Mouse (Mus musculus) neural tube, embryonic 13.5 days (tissue): Measurements from ENCODE around the gene Txndc11. TPM values are rescaled to one million over a fixed set of nuclear protein-coding genes. Genes with fewer than 3 reads are reported as not detected.

Experiments
- ATAC-seq: fragments of 200-750 bp; cut with Nextera tagmentation; 2 replicates; pipeline ENCODE4 v1.8.0; 2017; ENCODE audit warnings: low read depth, mild to moderate bottlenecking, moderate TSS enrichment, moderate library complexity
- H3K27ac ChIP-seq: fragments of 300-500 bp; sonication (generic); replicated peaks from 2 replicates; pipeline ENCODE4 v1.5.1; 2015; ENCODE audit warnings: moderate library complexity, mild to moderate bottlenecking, inconsistent platforms
- H3K27me3 ChIP-seq: fragments of 300-500 bp; sonication (generic); 2 replicates; pipeline ENCODE4 v1.6.1; 2015; ENCODE audit warnings: mild to moderate bottlenecking, inconsistent platforms
- H3K36me3 ChIP-seq: fragments of 300-500 bp; sonication (generic); 2 replicates; pipeline ENCODE4 v1.6.1; 2015; ENCODE audit warnings: mild to moderate bottlenecking, inconsistent platforms
- H3K4me1 ChIP-seq: fragments of 300-500 bp; sonication (generic); replicated peaks from 2 replicates; pipeline ENCODE4 v1.6.1; 2015; ENCODE audit warnings: inconsistent platforms
- H3K4me2 ChIP-seq: fragments of 300-500 bp; sonication (generic); 2 replicates; pipeline ENCODE4 v1.6.1; 2015; ENCODE audit warnings: inconsistent platforms, mild to moderate bottlenecking, moderate library complexity
- H3K4me3 ChIP-seq: fragments of 300-500 bp; sonication (generic); 2 replicates; pipeline ENCODE4 v1.5.1; 2015; ENCODE audit warnings: mild to moderate bottlenecking, inconsistent platforms
- H3K9ac ChIP-seq: fragments of 300-500 bp; sonication (generic); 2 replicates; pipeline ENCODE4 v1.6.1; 2015; ENCODE audit warnings: moderate library complexity, mild to moderate bottlenecking, inconsistent platforms
- H3K9me3 ChIP-seq: fragments of 300-500 bp; sonication (generic); 2 replicates; pipeline ENCODE4 v1.6.1; 2016; ENCODE audit warnings: inconsistent platforms
- WGBS: fragments of 180-500 bp; shearing (Covaris S2); methylation state at CpG from one replicate; pipeline ENCODE4 v1.1.7; 2015; 5-methylcytosine and 5-hydroxymethylcytosine counted together
- polyA plus RNA-seq: library from polyadenylated mRNA; unstranded; fragments of >200 nt; fragmentation: Nextera tagmentation; extraction: Ambion mirVana; gene quantifications from 2 replicates; pipeline ENCODE4 v1.2.1, GENCODE M21; 2015

The Txndc11 gene
- polyA plus RNA-seq, 1 experiment from 2014 or later: 29.6 TPM

DNA sequence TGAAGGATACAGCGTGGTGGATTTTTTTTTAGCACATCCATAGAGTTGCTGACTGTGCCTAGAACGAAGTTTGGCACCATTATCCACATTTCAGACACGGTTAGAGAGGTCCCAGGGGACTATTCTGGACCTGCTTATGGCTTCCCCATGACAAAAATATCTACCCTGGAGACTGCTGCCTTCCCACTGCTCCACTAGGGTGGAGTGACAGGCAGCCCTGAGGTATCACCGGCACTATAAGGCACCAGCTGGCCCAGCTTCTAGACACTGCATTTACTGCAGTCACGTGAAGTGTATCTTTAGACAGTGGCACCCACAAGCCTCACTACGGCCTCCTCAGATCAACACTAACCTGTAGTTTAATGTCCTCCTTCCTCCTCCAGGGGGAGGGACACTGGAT, 79.6 kb downstream of the Txndc11 start:
- ATAC-seq: no peak
- Histone ChIP-seq H3K27ac (no peak overlapping the region), H3K9ac (no peak overlapping the region), H3K9me3 (no peaks in the 10 kb centered on the region), H3K4me2 (no peak overlapping the region), H3K4me1 (no peaks in the 10 kb centered on the region), H3K36me3 (no peaks in the 10 kb centered on the region), H3K4me3 (no peak overlapping the region), H3K27me3 (no peaks in the 10 kb centered on the region)
- 78% methylated on average over 6 of the region's 6 CpGs for WGBS

DNA sequence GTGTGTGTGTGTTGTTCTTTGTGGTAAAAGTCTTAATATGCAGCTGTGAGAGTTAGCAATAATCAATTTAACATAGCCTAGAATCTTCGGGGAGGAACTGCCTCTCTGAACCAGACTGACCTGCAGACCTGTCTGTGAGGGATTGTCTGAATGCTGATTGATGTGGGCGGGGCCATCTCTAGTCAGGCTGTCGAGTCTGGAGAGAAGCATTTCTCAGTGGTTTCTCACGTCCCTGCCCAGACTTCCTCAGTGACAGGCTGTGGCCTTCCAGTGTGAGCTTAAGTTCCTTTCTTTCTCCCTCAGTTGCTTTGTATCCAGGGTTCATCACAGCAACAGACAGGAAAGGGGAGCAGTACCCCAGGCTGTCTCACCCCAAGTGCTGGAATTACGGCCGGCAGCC, 80.0 kb downstream of the Txndc11 start:
- no peak for ATAC-seq
- H3K36me3 ChIP-seq: no peaks in the 10 kb centered on the region
- WGBS: 61% methylated on average over 6 of the region's 6 CpGs
- H3K4me1 ChIP-seq: no peaks in the 10 kb centered on the region
- H3K27me3 ChIP-seq: no peaks in the 10 kb centered on the region
- H3K27ac ChIP-seq: no peak overlapping the region
- no peak overlapping the region for H3K9ac ChIP-seq
- H3K9me3 ChIP-seq: no peaks in the 10 kb centered on the region
- H3K4me2 ChIP-seq: no peak overlapping the region
- no peak overlapping the region for H3K4me3 ChIP-seq

DNA sequence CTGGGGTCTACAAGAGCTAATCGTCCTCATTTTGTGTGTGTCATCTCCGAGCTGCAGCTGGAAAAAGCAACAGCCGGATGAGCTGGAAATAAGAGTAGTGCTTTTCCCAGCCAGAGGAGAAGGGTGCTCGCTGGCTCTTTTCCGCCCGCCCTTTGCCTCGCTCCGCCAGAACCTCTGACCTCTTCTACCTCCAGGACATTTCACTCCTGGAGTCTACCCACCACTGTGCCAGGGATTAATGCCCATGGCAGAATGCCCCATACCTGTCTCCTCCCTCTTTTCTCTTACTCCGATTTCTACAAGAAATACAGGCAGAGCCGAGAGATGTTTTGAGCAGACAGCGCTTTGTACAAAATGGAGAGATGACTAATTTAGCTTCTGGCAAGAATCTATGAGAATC, 83.3 kb downstream of the Txndc11 start:
- 92% methylated on average over 11 of the region's 11 CpGs for WGBS
- no peak overlapping the region for H3K4me2 ChIP-seq
- H3K27ac ChIP-seq: no peak overlapping the region
- no peaks in the 10 kb centered on the region for H3K4me1 ChIP-seq
- ATAC-seq: no peak
- no peaks in the 10 kb centered on the region for H3K27me3 ChIP-seq
- H3K4me3 ChIP-seq: no peak overlapping the region
- H3K9me3 ChIP-seq: no peaks in the 10 kb centered on the region
- H3K9ac ChIP-seq: no peak overlapping the region
- H3K36me3 ChIP-seq: no peaks in the 10 kb centered on the region

DNA sequence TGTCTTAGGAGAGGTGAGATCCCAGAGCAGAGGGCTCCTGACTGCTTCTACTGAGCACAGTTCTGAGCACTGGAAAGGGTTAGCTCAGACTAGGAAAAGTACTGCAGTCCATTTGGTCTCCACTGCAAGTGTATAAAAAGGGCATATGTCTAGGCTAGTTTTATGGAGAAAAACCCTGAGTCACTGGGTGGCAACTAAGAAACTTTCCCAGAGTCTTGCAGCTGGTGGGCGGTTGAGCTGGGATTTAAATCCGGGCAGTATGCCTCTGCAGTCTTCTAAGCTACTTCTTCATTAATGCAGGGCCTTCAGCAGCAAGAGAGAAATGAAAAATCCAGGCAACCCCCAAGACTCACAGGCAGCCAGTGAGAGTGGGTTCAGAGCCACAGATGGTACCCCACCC, 84.2 kb downstream of the Txndc11 start:
- no peak for ATAC-seq

DNA sequence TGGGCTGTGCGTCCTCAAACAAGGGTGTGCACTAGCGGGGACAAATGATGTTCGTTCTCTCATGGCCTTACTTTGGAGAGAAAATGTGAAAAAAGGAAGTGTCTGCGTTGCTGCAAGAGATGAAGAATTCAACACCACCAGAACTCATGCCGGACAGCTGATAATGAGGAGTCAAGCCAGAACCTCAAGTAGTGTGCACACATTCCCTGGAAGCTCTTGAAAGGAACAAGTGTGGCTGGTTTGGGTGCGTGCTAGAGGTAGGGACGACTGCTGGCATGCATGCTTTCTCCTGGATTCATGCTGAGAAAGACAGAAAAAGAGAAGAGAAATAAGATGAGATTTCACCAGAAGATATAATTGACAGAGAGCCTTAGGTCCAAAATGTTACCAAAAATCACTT, 87.3 kb downstream of the Txndc11 start:
- Histone ChIP-seq H3K9me3 (no peaks in the 10 kb centered on the region), H3K9ac (no peak overlapping the region), H3K4me1 (no peaks in the 10 kb centered on the region), H3K27me3 (no peaks in the 10 kb centered on the region), H3K4me2 (no peak overlapping the region), H3K4me3 (no peak overlapping the region), H3K36me3 (no peaks in the 10 kb centered on the region), H3K27ac (no peak overlapping the region)
- ATAC-seq: no peak
- 87% methylated on average over 7 of the region's 7 CpGs for WGBS

More for the DNA sequence above, 84.2 kb downstream of the Txndc11 start:
- H3K9me3 ChIP-seq: no peaks in the 10 kb centered on the region
- H3K9ac ChIP-seq: no peak overlapping the region
- WGBS: 93% methylated on average over 2 of the region's 2 CpGs
- no peak overlapping the region for H3K27ac ChIP-seq
- no peaks in the 10 kb centered on the region for H3K27me3 ChIP-seq
- no peak overlapping the region for H3K4me3 ChIP-seq
- no peaks in the 10 kb centered on the region for H3K36me3 ChIP-seq
- no peak overlapping the region for H3K4me2 ChIP-seq
- H3K4me1 ChIP-seq: no peaks in the 10 kb centered on the region

DNA sequence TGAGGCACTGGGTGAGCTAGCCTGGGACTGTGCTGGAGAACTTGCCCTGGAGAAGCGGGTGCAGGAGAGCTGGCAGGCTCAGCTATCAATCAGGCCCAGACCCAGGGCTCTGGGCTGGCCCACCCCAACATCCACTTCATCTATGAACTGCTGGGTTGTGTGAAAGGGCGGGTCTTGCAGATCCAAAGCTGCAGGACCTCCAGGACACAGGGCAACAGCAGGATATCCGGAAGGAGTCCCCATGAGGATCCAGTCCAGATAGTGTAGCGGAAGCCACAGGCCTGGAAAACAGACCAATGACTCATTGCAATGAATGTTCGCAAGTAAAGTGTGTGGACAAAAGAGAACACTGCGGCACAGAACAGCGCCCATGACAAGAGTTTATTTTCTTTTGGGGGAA, 88.0 kb downstream of the Txndc11 start:
- Histone ChIP-seq H3K4me1 (no peaks in the 10 kb centered on the region), H3K9ac (no peak overlapping the region), H3K4me3 (no peak overlapping the region), H3K27ac (no peak overlapping the region), H3K36me3 (no peaks in the 10 kb centered on the region), H3K27me3 (no peaks in the 10 kb centered on the region), H3K9me3 (no peaks in the 10 kb centered on the region), H3K4me2 (no peak overlapping the region)
- 89% methylated on average over 7 of the region's 7 CpGs for WGBS
- no peak for ATAC-seq

DNA sequence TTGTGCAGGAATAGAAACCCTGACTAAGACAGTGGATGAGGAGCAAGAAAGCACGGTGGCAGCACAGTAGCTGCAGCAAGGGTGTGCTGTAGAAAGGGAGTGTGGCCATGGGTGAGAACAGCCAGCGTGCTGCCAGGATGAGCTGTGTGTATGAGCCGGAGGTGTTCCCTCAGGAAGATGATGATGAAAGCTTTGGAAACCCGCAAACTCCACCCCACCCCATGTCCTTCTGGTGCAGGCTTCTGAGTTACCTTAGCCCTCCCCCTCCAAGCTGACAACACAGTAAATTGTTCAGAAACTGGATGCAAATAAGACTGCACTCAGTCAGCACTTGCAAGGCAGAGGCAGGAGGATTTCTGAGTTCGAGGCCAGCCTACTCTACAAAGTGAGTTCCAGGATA, 91.2 kb downstream of the Txndc11 start:
- Histone ChIP-seq H3K9me3 (no peaks in the 10 kb centered on the region), H3K27ac (no peak overlapping the region), H3K9ac (no peak overlapping the region), H3K27me3 (no peaks in the 10 kb centered on the region), H3K4me2 (no peak overlapping the region), H3K4me3 (no peak overlapping the region), H3K4me1 (no peaks in the 10 kb centered on the region), H3K36me3 (no peaks in the 10 kb centered on the region)
- ATAC-seq: no peak
- 90% methylated on average over 5 of the region's 5 CpGs for WGBS

DNA sequence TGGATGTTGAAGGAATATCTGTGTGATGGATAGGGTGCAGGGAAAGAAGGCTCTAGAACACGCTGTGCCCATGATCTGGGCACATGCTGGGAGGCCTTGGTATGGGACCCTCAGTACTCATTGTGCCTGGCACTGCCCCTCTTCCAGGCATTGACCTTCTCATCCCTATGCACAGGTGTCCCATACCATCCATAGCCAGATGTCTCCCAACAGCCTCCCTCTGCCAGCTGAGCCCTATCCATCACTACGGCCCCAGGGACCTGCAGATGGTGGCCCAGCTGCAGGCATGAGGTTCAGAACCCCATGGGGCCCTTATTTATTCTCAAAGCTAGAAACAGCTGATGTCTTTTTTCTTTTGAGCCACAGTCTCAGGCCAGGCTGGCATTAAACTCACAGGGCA, 93.8 kb downstream of the Txndc11 start:
- peaks cover 8% of the 10 kb centered on the region for H3K27me3 ChIP-seq
- 34% methylated on average over 2 of the region's 2 CpGs for WGBS
- H3K4me2 ChIP-seq: no peak overlapping the region

DNA sequence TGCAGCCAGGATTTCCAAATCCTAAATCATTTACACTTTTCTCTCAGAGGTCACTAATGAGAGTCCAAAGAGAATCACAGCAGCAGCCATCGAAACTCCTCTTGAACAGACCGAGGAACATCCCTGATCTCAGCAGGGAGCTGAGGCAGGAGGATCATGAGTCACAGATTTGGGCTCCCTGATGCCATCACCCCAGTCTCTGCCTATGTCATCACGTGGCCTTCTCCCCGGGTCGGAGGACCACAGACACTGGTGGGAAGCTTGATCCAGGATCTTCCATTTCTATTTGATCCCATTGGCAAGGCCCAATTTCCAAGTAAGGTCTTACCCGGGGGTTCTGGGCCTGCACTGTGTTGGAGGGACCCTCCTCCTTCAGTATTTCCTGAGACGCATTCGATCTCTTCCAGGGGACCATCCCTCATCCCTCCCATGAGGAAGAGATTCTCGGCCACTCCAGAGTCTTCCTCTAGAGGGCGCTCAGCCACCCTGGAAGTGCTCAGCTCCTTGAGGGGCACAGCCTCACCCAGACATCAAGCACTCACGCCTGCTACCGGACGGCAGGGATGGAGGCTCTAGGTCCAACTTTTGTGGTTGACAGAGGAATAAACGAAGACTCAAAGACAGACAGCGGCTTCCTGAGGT, 98.5 kb downstream of the Txndc11 start:
- H3K4me3 ChIP-seq: no peak overlapping the region
- H3K27ac ChIP-seq: no peak overlapping the region
- 28% methylated on average over 15 of the region's 15 CpGs for WGBS
- H3K9me3 ChIP-seq: no peaks in the 10 kb centered on the region
- H3K27me3 ChIP-seq: peaks cover 8% of the 10 kb centered on the region
- no peak overlapping the region for H3K4me2 ChIP-seq
- H3K36me3 ChIP-seq: no peaks in the 10 kb centered on the region
- H3K4me1 ChIP-seq: no peaks in the 10 kb centered on the region
- ATAC-seq: peak; percentile 32; the same call in 1 of the 2 replicates
- H3K9ac ChIP-seq: no peak overlapping the region

More for the DNA sequence above, 93.8 kb downstream of the Txndc11 start:
- Histone ChIP-seq H3K27ac (no peak overlapping the region), H3K9me3 (no peaks in the 10 kb centered on the region), H3K4me1 (no peaks in the 10 kb centered on the region), H3K36me3 (no peaks in the 10 kb centered on the region), H3K4me3 (no peak overlapping the region), H3K9ac (no peak overlapping the region)
- ATAC-seq: no peak

DNA sequence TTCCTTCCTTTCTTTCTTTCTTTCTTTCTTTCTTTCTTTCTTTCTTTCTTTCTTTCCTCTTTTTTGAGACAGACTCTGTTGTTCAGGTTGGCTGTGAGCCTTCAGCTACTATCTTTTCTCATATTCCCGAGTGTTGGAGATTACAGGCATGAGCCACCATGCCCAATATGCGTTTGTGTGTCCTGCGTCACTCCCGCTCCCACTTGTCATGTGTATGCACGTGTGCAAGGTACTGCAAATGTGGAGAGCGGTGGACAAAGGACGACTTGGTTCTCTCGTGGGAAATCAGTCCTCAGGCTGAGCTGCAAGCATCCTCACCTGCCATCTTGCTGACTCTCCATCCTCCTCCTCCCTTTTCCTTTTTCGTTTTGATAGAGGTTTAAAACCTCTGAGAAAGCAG, 99.2 kb downstream of the Txndc11 start:
- peaks cover 8% of the 10 kb centered on the region for H3K27me3 ChIP-seq
- no peaks in the 10 kb centered on the region for H3K9me3 ChIP-seq
- no peaks in the 10 kb centered on the region for H3K36me3 ChIP-seq
- WGBS: 86% methylated on average over 9 of the region's 9 CpGs
- no peak overlapping the region for H3K4me2 ChIP-seq
- no peak overlapping the region for H3K27ac ChIP-seq
- H3K9ac ChIP-seq: no peak overlapping the region
- no peaks in the 10 kb centered on the region for H3K4me1 ChIP-seq
- H3K4me3 ChIP-seq: no peak overlapping the region
- ATAC-seq: no peak

DNA sequence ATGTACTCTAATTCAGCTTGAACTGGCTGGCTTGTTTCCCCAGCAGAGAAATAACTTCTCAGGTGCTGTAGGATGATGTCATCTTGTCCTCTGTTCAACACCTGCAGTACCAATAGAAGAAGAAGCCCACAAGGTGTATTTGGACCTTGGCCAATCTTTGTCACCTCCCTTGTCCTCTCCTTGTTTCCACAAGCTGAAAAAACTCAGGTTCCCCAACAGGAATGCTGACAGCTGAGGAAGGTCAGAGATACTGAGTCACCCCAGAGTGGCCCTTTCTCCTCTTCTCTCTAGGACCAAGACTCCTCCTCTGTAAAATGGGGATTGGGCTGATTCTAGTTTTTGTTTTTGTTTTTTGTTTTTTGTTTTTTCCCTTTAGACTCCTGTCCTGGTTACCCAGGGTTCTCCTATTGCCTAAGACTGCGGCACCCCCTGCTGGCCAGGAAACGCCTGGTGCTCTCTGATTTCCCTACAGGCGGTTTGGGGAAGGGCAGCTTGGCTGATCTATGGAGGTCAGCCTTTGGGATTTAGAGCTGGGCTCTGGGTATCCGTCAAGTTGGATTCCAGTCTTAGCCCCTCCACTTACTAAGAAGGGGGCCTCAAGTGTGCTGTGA, 100.2 kb downstream of the Txndc11 start:
- Histone ChIP-seq H3K27me3 (peaks cover 8% of the 10 kb centered on the region), H3K27ac (no peak overlapping the region), H3K4me3 (no peak overlapping the region), H3K4me2 (no peak overlapping the region), H3K9ac (no peak overlapping the region), H3K9me3 (no peaks in the 10 kb centered on the region), H3K4me1 (no peaks in the 10 kb centered on the region), H3K36me3 (no peaks in the 10 kb centered on the region)
- 4% methylated on average over 4 of the region's 4 CpGs for WGBS
- ATAC-seq: 0 out of 2 replicates have a peak, but pooled peaks have one; percentile 48

DNA sequence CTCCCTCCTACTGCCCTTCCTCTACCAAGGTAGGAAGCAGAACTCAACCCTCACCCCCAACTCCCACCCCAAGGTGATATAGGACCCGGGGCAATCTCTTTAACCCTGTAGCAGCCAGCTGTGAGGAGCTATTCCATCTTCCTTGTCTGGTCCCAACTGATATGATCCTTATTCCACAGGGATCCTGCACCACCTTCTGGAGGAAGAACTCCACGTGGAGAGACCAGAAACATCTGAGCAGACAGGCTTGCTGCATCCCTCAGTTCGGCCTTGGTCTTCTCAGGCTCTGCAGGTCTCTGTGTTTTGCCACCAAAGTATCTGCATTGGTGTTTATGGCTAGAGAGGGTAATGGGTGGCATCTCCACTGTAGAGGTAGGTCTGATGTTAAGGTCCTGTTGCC, 103.1 kb downstream of the Txndc11 start:
- no peak for ATAC-seq
- Histone ChIP-seq H3K36me3 (no peaks in the 10 kb centered on the region), H3K27me3 (no peaks in the 10 kb centered on the region)

DNA sequence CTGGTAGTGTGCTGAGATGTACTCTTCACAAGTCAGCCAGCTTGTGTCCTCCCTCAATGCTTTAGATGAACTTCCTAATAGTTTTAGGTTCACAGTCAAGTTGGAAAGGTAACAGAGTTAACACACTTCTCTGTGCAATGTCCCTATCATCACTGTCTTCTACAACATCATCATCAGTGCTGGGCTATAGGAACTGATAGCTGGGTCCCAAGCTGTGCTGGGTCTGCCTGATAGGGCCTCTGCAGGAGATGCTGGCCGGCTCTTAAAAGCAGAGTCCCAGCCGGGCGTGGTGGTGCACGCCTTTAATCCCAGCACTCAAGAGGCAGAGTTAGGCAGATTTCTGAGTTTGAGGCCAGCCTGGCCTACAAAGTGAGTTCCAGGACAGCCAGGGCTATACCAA, 103.6 kb downstream of the Txndc11 start:
- no peaks in the 10 kb centered on the region for H3K27me3 ChIP-seq
- H3K4me3 ChIP-seq: no peak overlapping the region
- WGBS: 79% methylated on average over 4 of the region's 4 CpGs
- H3K27ac ChIP-seq: no peak overlapping the region
- ATAC-seq: no peak
- no peaks in the 10 kb centered on the region for H3K9me3 ChIP-seq
- H3K4me1 ChIP-seq: no peaks in the 10 kb centered on the region
- no peak overlapping the region for H3K4me2 ChIP-seq
- H3K9ac ChIP-seq: no peak overlapping the region
- no peaks in the 10 kb centered on the region for H3K36me3 ChIP-seq

More for the DNA sequence above, 103.1 kb downstream of the Txndc11 start:
- H3K9ac ChIP-seq: no peak overlapping the region
- H3K4me2 ChIP-seq: no peak overlapping the region
- no peak overlapping the region for H3K4me3 ChIP-seq
- H3K27ac ChIP-seq: no peak overlapping the region
- no peaks in the 10 kb centered on the region for H3K9me3 ChIP-seq
- no peaks in the 10 kb centered on the region for H3K4me1 ChIP-seq
- 63% methylated on average over 3 of the region's 3 CpGs for WGBS
